Mouse (Mus musculus): ENCODE measurements around the gene Adgrl3. TPM values are rescaled to one million over a fixed set of nuclear protein-coding genes. Genes with fewer than 3 reads are reported as not detected.

The Adgrl3 gene
- total and polyA plus RNA-seq, 3 experiments, result 1.2 to 3.4 (median 3.1) TPM

- no peak for DNase-seq
Observed at GRCm38 (mm10) chr5:81671025-81671424, 651.1 kb downstream of the Adgrl3 start.

DNA sequence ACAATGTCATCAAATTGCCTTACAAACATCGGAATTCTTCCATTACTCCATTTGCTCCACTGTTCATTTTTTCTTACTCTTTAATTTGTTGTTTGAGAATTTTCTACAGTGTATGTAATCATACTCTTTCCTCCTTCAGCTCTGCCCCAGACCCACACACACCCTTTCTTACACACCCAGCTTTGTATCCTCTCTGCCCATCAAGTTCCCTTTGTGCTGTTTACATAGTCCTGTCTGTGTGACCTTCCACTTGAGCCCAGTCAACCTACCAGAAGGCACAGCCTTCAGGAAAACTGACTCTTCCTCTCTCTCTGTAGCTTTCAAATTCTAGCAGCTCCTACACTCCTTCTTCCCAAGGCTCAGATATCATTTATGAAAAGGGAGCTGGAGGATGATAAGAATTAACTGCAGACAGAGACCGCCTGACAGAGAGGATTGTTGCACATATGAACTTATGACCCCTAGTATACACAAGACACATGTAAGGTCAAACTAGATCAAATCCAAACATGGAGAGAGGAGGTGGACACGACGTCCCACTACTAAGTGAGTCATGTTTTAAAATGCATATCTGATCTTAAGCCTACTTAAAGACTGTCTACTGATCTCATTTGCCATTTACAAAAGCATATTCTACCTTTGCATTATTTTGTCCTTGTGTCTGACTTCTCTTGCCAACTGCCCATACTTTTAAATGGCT is 654.5 kb downstream of the Adgrl3 start:
- DNase-seq, result no peak

- no peak for DNase-seq
Observed at GRCm38 (mm10) chr5:81674975-81675371, 655.0 kb downstream of the Adgrl3 start.

- no peak for DNase-seq
Observed at GRCm38 (mm10) chr5:81676896-81677295, 657.0 kb downstream of the Adgrl3 start.

DNA sequence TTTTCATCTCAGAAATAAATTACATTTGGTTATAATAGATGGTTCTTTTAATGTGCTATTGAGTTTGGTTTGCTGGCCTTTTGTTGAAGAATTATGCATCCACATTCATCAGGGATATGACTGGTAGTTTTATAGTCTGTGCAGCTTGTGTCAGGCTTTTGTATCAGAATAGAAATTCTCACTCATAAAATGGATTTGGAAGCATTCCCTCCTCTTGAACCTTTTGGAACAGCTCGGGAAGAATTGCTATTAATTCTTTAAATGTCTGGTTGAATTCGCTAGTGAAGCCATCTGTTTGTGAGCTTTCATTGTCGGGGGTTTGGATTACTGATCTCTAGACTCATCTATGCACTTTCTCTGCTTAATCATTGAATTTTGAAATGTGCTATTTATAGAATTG is 666.3 kb downstream of the Adgrl3 start:
- no peak for DNase-seq

- DNase-seq, result no peak
Observed at GRCm38 (mm10) chr5:81686845-81687244, 666.9 kb downstream of the Adgrl3 start.

- DNase-seq, result no peak
Observed at GRCm38 (mm10) chr5:81729620-81730019, 709.7 kb downstream of the Adgrl3 start.

DNA sequence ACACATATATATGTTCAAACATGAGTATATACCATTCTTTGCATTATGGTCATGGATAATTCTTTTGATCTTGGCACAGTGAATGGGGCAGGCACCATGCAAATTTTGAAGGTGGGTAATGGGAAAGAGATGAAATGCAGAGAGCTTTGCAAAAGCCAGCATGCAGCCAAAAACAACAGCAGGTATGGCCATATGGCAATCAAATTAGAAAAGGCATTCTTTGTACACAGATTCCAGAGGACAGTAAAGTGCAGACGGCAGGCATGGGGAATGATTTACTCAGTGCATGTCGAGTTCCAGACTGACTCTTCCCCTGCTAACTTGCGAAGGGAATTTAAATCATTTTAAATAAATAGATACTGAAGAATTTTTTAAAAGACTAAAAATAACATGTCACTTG is 716.1 kb downstream of the Adgrl3 start:
- no peak for DNase-seq

DNA sequence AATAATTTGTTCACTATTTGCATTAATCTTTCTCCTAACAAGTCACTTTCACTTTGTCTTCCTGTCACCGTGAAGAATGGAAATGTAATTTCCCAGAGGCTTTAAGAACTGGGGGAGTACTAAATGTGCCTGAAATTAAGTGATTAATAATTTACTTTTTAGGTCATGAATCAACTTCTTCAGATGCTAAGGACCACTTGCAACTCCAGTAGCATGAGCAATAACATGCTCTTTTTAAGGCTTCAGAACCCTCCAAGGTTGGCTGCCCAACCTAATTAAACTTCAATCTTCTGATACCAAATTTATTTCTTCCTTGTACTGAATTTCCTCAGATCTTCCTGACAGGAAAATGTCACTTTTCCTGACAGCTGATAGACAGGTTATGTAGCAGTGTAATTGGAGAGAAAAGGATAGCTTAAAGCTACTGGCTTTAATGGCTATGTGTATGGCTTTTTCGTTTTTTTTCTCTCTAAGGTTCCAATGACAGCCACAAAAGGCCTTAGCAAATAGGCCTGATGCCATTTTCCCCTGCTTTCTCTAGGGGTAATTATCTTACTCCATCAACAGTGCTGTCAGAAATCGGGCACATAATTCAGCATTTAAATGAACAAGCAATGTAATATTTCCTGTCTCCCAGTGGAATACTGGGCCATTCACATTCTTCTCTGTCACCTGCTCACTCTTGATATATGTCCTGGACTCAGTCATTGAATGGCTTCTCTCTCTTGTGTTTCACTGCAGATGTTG is 718.5 kb downstream of the Adgrl3 start:
- DNase-seq, result no peak

- DNase-seq, result no peak
Observed at GRCm38 (mm10) chr5:81752426-81752825, 732.5 kb downstream of the Adgrl3 start.

- DNase-seq, result no peak
Observed at GRCm38 (mm10) chr5:81755711-81756110, 735.8 kb downstream of the Adgrl3 start.

DNA sequence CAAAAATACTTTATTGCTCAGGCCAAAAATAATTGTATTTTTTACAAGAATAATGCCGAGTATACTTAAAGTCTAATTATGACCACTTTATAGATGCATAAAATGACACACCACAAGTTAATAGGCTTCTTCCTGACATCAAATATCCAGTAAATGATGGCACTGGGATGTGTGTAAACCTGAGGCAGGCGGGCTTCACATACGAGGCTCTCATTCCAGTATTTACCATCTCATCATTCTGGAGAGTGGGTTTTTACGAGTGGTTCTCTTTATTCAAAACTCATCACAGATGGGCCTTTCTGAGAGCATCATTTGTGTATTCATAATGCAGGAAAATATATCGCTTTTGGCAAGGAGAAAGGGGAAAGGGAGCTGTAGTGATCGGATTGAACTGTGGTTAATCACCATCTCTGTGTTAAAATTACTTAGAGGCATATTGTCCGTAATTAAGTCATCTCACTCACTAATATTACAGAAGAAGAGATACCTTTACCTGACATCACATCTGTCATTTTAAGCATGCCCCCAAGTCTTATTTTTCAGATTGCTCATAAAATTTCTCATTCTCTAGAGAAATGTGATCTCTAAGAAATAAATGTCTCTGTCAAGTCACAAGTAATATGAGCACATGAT is 737.3 kb downstream of the Adgrl3 start:
- DNase-seq, result no peak

GRCm38 (mm10) chr5:81776234-81776633 is 756.3 kb downstream of the Adgrl3 start:
- DNase-seq, result no peak

DNA sequence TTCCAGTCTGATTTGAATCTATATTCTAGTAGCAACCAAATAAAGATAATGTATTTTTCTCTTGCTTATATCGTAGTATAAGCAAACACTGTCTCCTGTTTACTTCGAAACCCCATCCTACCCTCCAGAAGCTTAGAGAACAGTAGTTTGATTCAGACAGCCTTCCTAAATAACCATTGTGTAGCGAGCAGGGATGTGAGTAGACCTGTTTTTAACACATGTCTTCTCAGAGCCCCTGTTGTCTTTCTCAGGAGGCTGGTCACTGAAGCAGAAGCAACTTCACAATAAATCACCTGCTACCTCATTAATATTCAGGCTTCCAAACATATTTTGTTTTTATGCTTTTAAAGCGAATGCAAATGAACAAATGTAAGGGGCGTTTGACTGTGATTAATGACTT is 756.8 kb downstream of the Adgrl3 start:
- no peak for DNase-seq

DNA sequence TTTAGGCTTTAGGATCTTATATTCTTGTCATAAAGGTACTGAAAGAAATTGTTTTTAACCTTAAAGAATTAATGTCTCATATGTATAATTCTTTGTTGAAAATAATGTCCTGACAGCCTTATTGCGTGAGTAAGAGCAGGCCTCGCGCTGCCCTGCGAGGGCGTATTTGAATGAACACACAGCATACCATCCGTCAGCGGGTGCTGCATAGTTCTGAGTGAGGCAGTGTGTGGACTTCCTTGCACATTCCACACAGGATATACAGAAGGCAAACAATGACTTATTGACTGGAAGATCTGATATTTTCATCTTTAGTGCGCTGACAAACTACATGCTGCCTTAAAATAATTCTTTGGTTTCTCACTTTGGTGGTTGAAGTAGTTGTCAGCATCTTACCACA is 764.8 kb downstream of the Adgrl3 start:
- DNase-seq, result no peak

GRCm38 (mm10) chr5:81790710-81791109 is 770.8 kb downstream of the Adgrl3 start:
- DNase-seq, result no peak

GRCm38 (mm10) chr5:81794125-81794524 is 774.2 kb downstream of the Adgrl3 start:
- no peak for DNase-seq

DNA sequence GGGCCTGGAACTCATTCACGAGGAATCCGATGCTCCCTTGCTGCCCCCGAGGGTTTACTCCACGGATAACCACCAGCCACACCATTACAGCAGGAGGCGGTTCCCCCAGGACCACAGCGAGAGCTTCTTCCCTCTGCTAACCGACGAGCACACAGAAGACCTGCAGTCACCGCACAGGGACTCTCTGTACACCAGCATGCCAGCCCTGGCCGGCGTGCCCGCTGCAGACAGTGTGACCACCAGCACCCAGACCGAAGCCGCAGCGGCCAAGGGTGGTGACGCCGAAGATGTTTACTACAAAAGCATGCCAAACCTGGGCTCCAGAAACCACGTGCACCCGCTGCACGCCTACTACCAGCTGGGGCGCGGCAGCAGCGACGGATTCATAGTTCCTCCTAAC is 774.7 kb downstream of the Adgrl3 start:
- no peak for DNase-seq

GRCm38 (mm10) chr5:81796128-81796527 is 776.2 kb downstream of the Adgrl3 start:
- DNase-seq, result no peak

GRCm38 (mm10) chr5:81810966-81811365 is 791.0 kb downstream of the Adgrl3 start:
- DNase-seq, result no peak

GRCm38 (mm10) chr5:81832076-81832475 is 812.1 kb downstream of the Adgrl3 start:
- no peak for DNase-seq

- no peak for DNase-seq
Observed at GRCm38 (mm10) chr5:81832679-81833078, 812.7 kb downstream of the Adgrl3 start.

- DNase-seq, result no peak
Observed at GRCm38 (mm10) chr5:81837860-81838259, 817.9 kb downstream of the Adgrl3 start.

All from adrenal gland, adult 2 months (tissue).